Mouse (Mus musculus) MEL (cell line): ENCODE measurements at regions not wholly inside any gene's neighbourhood (a gene's known extent, or its start where the extent isn't known, plus 50 kb on each side); places are given as distances from the start of the nearest gene placed in this dataset.

Source experiments
- DNase-seq: peaks from one replicate; pipeline ENCODE4 v3.0.0; 2011; ENCODE audit warnings: low read depth, low spot score
- H3K27ac ChIP-seq: 2 replicates; pipeline ENCODE4 v1.5.1; 2012; ENCODE audit warnings: low read depth, mild to moderate bottlenecking, control low read depth, low read length, moderate library complexity; ENCODE audit not compliant: control insufficient read depth
- H3K27me3 ChIP-seq, 2 experiments: fragments of 150-350 bp in 1 of 2; sonication (generic) in 1 of 2; 2 replicates each; pipeline ENCODE4 v1.6.1; 2012; ENCODE audit warnings: low read length in 2 of 2, mild to moderate bottlenecking in 2 of 2, improper control_type of control experiment in 1 of 2, moderate library complexity in 1 of 2; ENCODE audit not compliant: insufficient read depth in 2 of 2, control insufficient read depth in 1 of 2
- H3K36me3 ChIP-seq, 2 experiments: 2 replicates each; pipeline ENCODE4 v1.6.1; 2012 to 2014; ENCODE audit warnings: low read length in 2 of 2, improper control_type of control experiment in 1 of 2, inconsistent platforms in 1 of 2, mild to moderate bottlenecking in 1 of 2; ENCODE audit not compliant: insufficient read depth in 2 of 2, control insufficient read depth in 1 of 2
- H3K4me1 ChIP-seq, 2 experiments: fragments of 150-350 bp in 1 of 2; sonication (generic) in 1 of 2; 2 replicates each; pipeline ENCODE4 v1.6.1; 2012; ENCODE audit warnings: low read length in 2 of 2, improper control_type of control experiment in 1 of 2, mild to moderate bottlenecking in 1 of 2; ENCODE audit not compliant: insufficient read depth in 2 of 2, control insufficient read depth in 1 of 2
- H3K4me3 ChIP-seq, 2 experiments: fragments of 150-350 bp in 1 of 2; sonication (generic) in 1 of 2; 2 replicates each; pipeline ENCODE4 v1.5.1; 2012; ENCODE audit warnings: low read depth in 2 of 2, low read length in 2 of 2, mild to moderate bottlenecking in 2 of 2, moderate library complexity in 2 of 2, control low read depth in 1 of 2, improper control_type of control experiment in 1 of 2; ENCODE audit not compliant: control insufficient read depth in 1 of 2, insufficient read depth in 1 of 2
- H3K79me2 ChIP-seq: 2 replicates; pipeline ENCODE4 v1.6.1; 2012; ENCODE audit warnings: mild to moderate bottlenecking, low read length, moderate library complexity; ENCODE audit not compliant: control insufficient read depth, poor library complexity, insufficient read depth
- H3K9ac ChIP-seq: 2 replicates; pipeline ENCODE4 v1.6.1; 2012; ENCODE audit warnings: low read depth, mild to moderate bottlenecking, control low read depth, low read length, moderate library complexity; ENCODE audit not compliant: control insufficient read depth, poor library complexity, severe bottlenecking
- H3K9me3 ChIP-seq: fragments of 150-350 bp; sonication (generic); replicated peaks from 2 replicates; pipeline ENCODE4 v1.6.1; 2012; ENCODE audit warnings: mild to moderate bottlenecking, low read length, improper control_type of control experiment, moderate library complexity; ENCODE audit not compliant: insufficient read depth
- ETS1 ChIP-seq: IDR thresholded peaks from 2 replicates; pipeline ENCODE4 v1.6.1; 2012; ENCODE audit warnings: low read depth, mild to moderate bottlenecking, inconsistent platforms, low read length, improper control_type of control experiment, moderate library complexity
- HCFC1 ChIP-seq: IDR thresholded peaks from 2 replicates; pipeline ENCODE4 v1.6.1; 2012; ENCODE audit warnings: low read depth, mild to moderate bottlenecking, inconsistent platforms, low read length, improper control_type of control experiment, moderate library complexity
- KAT2A ChIP-seq: conservative IDR thresholded peaks from 2 replicates; pipeline ENCODE4 v1.6.1; 2012; ENCODE audit warnings: low read depth, low read length, improper control_type of control experiment, inconsistent platforms
- MAZ ChIP-seq: IDR thresholded peaks from 2 replicates; pipeline ENCODE4 v1.6.1; 2012; ENCODE audit warnings: low read depth, mild to moderate bottlenecking, inconsistent platforms, low read length, improper control_type of control experiment
- MYB ChIP-seq: IDR thresholded peaks from 2 replicates; pipeline ENCODE4 v1.6.1; 2011; ENCODE audit warnings: mild to moderate bottlenecking, low read depth, low read length, improper control_type of control experiment
- MYC ChIP-seq: IDR thresholded peaks from 2 replicates; pipeline ENCODE4 v1.6.1; 2011; ENCODE audit warnings: low read depth, mild to moderate bottlenecking, low read length, improper control_type of control experiment, moderate library complexity
- NELFE ChIP-seq: IDR thresholded peaks from 2 replicates; pipeline ENCODE4 v1.6.1; 2011; ENCODE audit warnings: low read depth, low read length, improper control_type of control experiment
- POLR2A ChIP-seq, 2 experiments: IDR thresholded peaks; 2 replicates each; pipeline ENCODE4 v1.6.1; 2011 to 2012; ENCODE audit warnings: low read length in 2 of 2, mild to moderate bottlenecking in 2 of 2, control low read depth in 1 of 2, improper control_type of control experiment in 1 of 2, low read depth in 1 of 2, moderate library complexity in 1 of 2; ENCODE audit not compliant: control insufficient read depth in 1 of 2, insufficient read depth in 1 of 2, poor library complexity in 1 of 2
- RAD21 ChIP-seq: IDR thresholded peaks from 2 replicates; pipeline ENCODE4 v1.6.1; 2011; ENCODE audit warnings: mild to moderate bottlenecking, low read depth, low read length, improper control_type of control experiment
- RCOR1 ChIP-seq: IDR thresholded peaks from 2 replicates; pipeline ENCODE4 v1.6.1; 2012; ENCODE audit warnings: low read depth, mild to moderate bottlenecking, inconsistent platforms, low read length, improper control_type of control experiment
- TCF12 ChIP-seq: IDR thresholded peaks from 2 replicates; pipeline ENCODE4 v1.6.1; 2014; ENCODE audit warnings: low read depth, mild to moderate bottlenecking, inconsistent platforms, low read length, improper control_type of control experiment, moderate library complexity
- UBTF ChIP-seq: IDR thresholded peaks from 2 replicates; pipeline ENCODE4 v1.6.1; 2012; ENCODE audit warnings: low read depth, mild to moderate bottlenecking, inconsistent platforms, low read length, improper control_type of control experiment, moderate library complexity, borderline replicate concordance; ENCODE audit not compliant: insufficient read depth
- USF1 ChIP-seq: IDR thresholded peaks from 2 replicates; pipeline ENCODE4 v1.6.1; 2014; ENCODE audit warnings: low read depth, mild to moderate bottlenecking, inconsistent platforms, low read length, improper control_type of control experiment, moderate library complexity
- USF2 ChIP-seq, 2 experiments: IDR thresholded peaks; 2 replicates each; pipeline ENCODE4 v1.6.1; 2011 to 2012; ENCODE audit warnings: improper control_type of control experiment in 2 of 2, low read length in 2 of 2, borderline replicate concordance in 1 of 2, inconsistent platforms in 1 of 2, low read depth in 1 of 2, mild to moderate bottlenecking in 1 of 2; ENCODE audit not compliant: insufficient read depth in 1 of 2
- ZKSCAN1 ChIP-seq: IDR thresholded peaks from 2 replicates; pipeline ENCODE4 v1.6.1; 2012; ENCODE audit warnings: low read depth, mild to moderate bottlenecking, inconsistent platforms, low read length, improper control_type of control experiment, moderate library complexity
- ZNF384 ChIP-seq: IDR thresholded peaks from 2 replicates; pipeline ENCODE4 v1.6.1; 2012; ENCODE audit warnings: low read depth, mild to moderate bottlenecking, inconsistent platforms, low read length, improper control_type of control experiment

- no peak overlapping the region for H3K4me3 ChIP-seq
- no peak for DNase-seq
- H3K36me3 ChIP-seq: no peaks in the 10 kb centered on the region
- no peak overlapping the region for H3K9ac ChIP-seq
- H3K27me3 ChIP-seq: no peaks in the 10 kb centered on the region
- H3K27ac ChIP-seq: no peak overlapping the region
- TF ChIP-seq ZKSCAN1: no peak
- TF ChIP-seq ETS1: no peak
- TF ChIP-seq HCFC1: no peak
- no peak for TF ChIP-seq TCF12
- TF ChIP-seq USF1: no peak
- TF ChIP-seq USF2 (IDR thresholded peaks at IDR 0.05; ENCODE audit: borderline replicate concordance in 1 of 2, insufficient read depth in 1 of 2, low read depth in 1 of 2, low read length in 2 of 2): no peak
- TF ChIP-seq MAZ: no peak
- TF ChIP-seq UBTF: no peak
- no peak for TF ChIP-seq NELFE
- no peak for TF ChIP-seq MYB
- TF ChIP-seq MYC: no peak
- TF ChIP-seq RAD21: no peak
- no peak for TF ChIP-seq RCOR1
- TF ChIP-seq ZNF384: no peak
- no peak for TF ChIP-seq POLR2A (IDR thresholded peaks at IDR 0.05; ENCODE audit: control insufficient read depth in 1 of 2, insufficient read depth in 1 of 2, low read depth in 1 of 2, low read length in 2 of 2, poor library complexity in 1 of 2)
- H3K79me2 ChIP-seq: no peaks in the 10 kb centered on the region; the same call in 1 of the 2 replicates
- peaks cover 5% of the 10 kb centered on the region for H3K9me3 ChIP-seq
- no peaks in the 10 kb centered on the region for H3K4me1 ChIP-seq
Observed at GRCm38 (mm10) chr12:113364023-113364422, 125.3 kb upstream of the Adam6b start.

- no peaks in the 10 kb centered on the region for H3K36me3 ChIP-seq
- H3K79me2 ChIP-seq: no peaks in the 10 kb centered on the region; the same call in 1 of the 2 replicates
- H3K9me3 ChIP-seq: peaks cover 4% of the 10 kb centered on the region
- DNase-seq: no peak
- TF ChIP-seq KAT2A (no peak), USF2 (IDR thresholded peaks at IDR 0.05; ENCODE audit: borderline replicate concordance in 1 of 2, insufficient read depth in 1 of 2, low read depth in 1 of 2, low read length in 2 of 2) (no peak), ZKSCAN1 (no peak)
- TF ChIP-seq, all 39 proteins: peak for 0
- H3K27me3 ChIP-seq: no peaks in the 10 kb centered on the region
- no peak overlapping the region for H3K4me3 ChIP-seq
- no peak overlapping the region for H3K9ac ChIP-seq
- no peak overlapping the region for H3K27ac ChIP-seq
- H3K4me1 ChIP-seq: no peaks in the 10 kb centered on the region
Observed at GRCm38 (mm10) chr12:113364437-113364836, 124.9 kb upstream of the Adam6b start.
